Mouse (Mus musculus) midbrain, embryonic 13.5 days (tissue): ENCODE data around the gene Smurf1. TPM values are rescaled to one million over a fixed set of nuclear protein-coding genes. Genes with fewer than 3 reads are reported as not detected.

Experiments
- ATAC-seq: fragments of 200-750 bp; cut with Nextera tagmentation; 2 replicates; pipeline ENCODE4 v1.8.0; 2017; ENCODE audit warnings: mild to moderate bottlenecking, moderate TSS enrichment, moderate library complexity
- H3K27ac ChIP-seq: fragments of 300-500 bp; sonication (generic); 2 replicates; pipeline ENCODE4 v1.5.1; 2015; ENCODE audit warnings: inconsistent platforms, mild to moderate bottlenecking, moderate library complexity
- H3K27me3 ChIP-seq: fragments of 300-500 bp; sonication (generic); 2 replicates; pipeline ENCODE4 v1.6.1; 2015; ENCODE audit warnings: mild to moderate bottlenecking, inconsistent platforms
- H3K36me3 ChIP-seq: fragments of 300-500 bp; sonication (generic); 2 replicates; pipeline ENCODE4 v1.6.1; 2015; ENCODE audit warnings: mild to moderate bottlenecking, inconsistent platforms
- H3K4me1 ChIP-seq: fragments of 300-500 bp; sonication (generic); replicated peaks from 2 replicates; pipeline ENCODE4 v1.6.1; 2015; ENCODE audit warnings: inconsistent platforms
- H3K4me2 ChIP-seq: fragments of 300-500 bp; sonication (generic); replicated peaks from 2 replicates; pipeline ENCODE4 v1.6.1; 2015; ENCODE audit warnings: moderate library complexity, mild to moderate bottlenecking, inconsistent platforms
- H3K4me3 ChIP-seq: fragments of 300-500 bp; sonication (generic); replicated peaks from 2 replicates; pipeline ENCODE4 v1.5.1; 2015; ENCODE audit warnings: mild to moderate bottlenecking, inconsistent platforms
- H3K9ac ChIP-seq: fragments of 300-500 bp; sonication (generic); replicated peaks from 2 replicates; pipeline ENCODE4 v1.6.1; 2015; ENCODE audit warnings: mild to moderate bottlenecking, inconsistent platforms
- H3K9me3 ChIP-seq: fragments of 300-500 bp; sonication (generic); 2 replicates; pipeline ENCODE4 v1.6.1; 2016; ENCODE audit warnings: mild to moderate bottlenecking, inconsistent platforms
- WGBS: fragments of 180-500 bp; shearing (Covaris S2); methylation state at CpG from one replicate; pipeline ENCODE4 v1.1.7; 2015; 5-methylcytosine and 5-hydroxymethylcytosine counted together
- polyA plus RNA-seq: library from polyadenylated mRNA; unstranded; fragments of >200 nt; fragmentation: Nextera tagmentation; extraction: Ambion mirVana; gene quantifications from 2 replicates; pipeline ENCODE4 v1.2.1, GENCODE M21; 2015

Smurf1 gene
- polyA plus RNA-seq, 1 experiment from 2014 or later = 32.2 TPM

DNA sequence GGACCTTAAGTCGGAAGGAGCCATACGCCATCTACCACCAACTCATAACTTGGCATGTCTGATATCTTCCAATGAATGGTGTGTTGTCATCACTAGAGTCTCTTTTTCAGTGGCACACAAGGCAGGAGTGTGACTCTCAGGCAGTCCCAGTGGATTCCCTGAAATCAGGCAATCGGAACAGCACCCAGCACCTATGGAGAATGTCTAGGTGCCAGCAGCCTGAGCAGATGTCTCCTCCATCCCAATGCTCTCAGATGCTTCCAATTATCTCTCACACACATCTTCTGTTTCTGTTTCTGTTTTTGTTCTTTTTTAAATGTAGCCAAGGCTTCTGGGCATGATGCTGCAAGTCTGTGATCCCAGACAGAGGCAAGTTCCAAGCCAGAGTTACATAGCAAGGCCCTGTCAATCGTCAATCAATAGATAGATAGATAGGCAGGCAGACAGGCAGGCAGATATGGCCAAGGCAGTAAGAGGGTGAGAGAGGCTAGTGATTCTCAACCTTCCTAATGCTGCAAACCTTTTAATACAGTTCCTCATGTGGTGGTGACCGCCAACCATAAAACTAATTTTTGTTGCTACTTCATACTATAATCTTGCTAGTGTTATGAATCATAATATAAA, 15.1 kb downstream of the Smurf1 start:
- Histone ChIP-seq H3K4me2 (no peak overlapping the region), H3K36me3 (no peaks in the 10 kb centered on the region), H3K4me1 (peaks cover 33% of the 10 kb centered on the region), H3K9me3 (no peaks in the 10 kb centered on the region), H3K9ac (no peak overlapping the region), H3K27ac (no peak overlapping the region), H3K4me3 (no peak overlapping the region), H3K27me3 (no peaks in the 10 kb centered on the region)
- 95% methylated on average over 5 of the region's 5 CpGs for WGBS
- ATAC-seq = no peak

DNA sequence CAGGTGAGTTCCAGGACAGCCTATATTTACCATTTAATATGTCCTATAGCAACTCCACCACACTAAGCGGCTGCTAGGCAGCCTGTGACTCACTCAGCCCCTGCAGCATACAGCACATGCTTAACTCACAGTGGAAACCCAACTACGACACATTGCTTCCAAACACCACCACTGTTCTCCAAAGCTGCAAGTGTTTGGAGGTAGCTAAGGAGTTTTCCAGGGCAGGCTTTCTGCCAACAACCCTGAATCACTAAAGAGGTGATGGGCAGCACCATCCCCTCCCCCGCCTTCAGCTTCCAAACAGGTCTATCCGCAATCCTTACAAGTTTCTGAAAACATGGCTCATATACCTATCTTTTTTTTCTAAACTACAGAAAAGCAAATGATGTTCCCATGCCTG, 15.8 kb downstream of the Smurf1 start:
- Histone ChIP-seq H3K36me3 (no peaks in the 10 kb centered on the region), H3K27me3 (no peaks in the 10 kb centered on the region), H3K4me1 (peaks cover 30% of the 10 kb centered on the region), H3K9ac (no peak overlapping the region), H3K27ac (no peak overlapping the region), H3K4me3 (no peak overlapping the region), H3K4me2 (no peak overlapping the region), H3K9me3 (no peaks in the 10 kb centered on the region)
- no peak for ATAC-seq
- WGBS = 90% methylated on average over 4 of the region's 4 CpGs

DNA sequence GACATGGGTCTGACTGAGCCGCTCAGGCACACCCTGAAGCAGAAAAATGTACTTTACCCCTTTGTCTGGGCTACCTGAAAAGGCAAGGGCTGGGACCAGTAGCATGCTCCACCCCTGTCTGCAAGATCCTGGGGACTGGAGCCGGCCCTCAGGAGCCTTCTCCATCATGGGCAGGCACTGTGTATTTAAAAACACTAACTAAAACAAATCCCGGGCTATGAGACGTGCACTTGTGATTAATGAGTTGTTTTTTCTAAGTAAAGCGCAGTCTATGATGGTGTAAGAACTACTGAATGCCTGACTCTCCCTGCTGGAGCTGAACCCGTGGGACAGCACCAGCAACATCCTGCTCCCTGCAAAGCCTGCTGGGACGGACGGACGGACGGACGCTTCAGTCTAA, 17.2 kb downstream of the Smurf1 start:
- Histone ChIP-seq H3K4me1 (peaks cover 28% of the 10 kb centered on the region), H3K27me3 (no peaks in the 10 kb centered on the region), H3K4me2 (no peak overlapping the region), H3K9ac (no peak overlapping the region), H3K27ac (no peak overlapping the region), H3K9me3 (no peaks in the 10 kb centered on the region), H3K4me3 (no peak overlapping the region), H3K36me3 (no peaks in the 10 kb centered on the region)
- WGBS = 85% methylated on average over 11 of the region's 11 CpGs
- no peak for ATAC-seq

DNA sequence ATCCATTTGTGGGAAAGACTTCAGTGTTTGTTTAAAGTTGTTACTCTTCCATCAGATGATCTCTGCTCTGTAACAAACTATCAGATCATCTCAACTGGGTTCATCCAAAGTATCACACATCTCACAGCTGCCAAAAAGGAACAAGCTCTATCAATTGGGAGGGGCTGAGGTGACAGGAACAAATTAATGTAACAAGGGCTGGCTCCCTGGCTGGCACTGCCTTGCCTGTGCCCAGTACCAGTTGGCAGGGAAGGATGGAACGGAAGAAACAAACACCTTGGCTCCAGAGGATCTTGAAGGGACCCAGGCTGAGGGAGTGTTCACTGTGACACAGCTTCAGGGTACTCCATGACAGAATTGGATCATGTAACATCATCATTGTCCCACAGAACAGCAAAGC, 17.6 kb downstream of the Smurf1 start:
- Histone ChIP-seq H3K9me3 (no peaks in the 10 kb centered on the region), H3K9ac (no peak overlapping the region), H3K27ac (no peak overlapping the region), H3K4me1 (peaks cover 28% of the 10 kb centered on the region), H3K27me3 (no peaks in the 10 kb centered on the region), H3K4me2 (no peak overlapping the region), H3K36me3 (no peaks in the 10 kb centered on the region), H3K4me3 (no peak overlapping the region)
- WGBS = 89% methylated on average over 1 of the region's 1 CpGs
- ATAC-seq = no peak

DNA sequence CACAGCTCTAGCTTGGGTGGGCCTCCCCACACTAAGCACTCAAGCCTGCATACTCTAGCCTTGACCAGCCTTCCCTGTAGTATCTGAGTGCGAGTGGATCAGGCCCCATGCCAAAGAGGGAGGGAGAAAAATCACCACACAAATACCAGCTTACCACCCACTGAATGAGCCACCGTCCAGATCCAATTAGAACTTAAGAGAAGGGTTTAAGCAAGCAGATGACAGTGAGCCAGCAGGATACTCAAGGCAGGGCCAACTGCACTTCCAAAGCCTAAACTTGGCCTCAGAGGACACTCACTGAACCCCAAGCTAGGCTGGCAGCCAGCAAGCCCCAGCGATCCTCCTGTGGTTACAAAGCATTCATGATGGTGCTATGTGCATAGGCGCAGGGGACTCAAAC, 19.6 kb downstream of the Smurf1 start:
- Histone ChIP-seq H3K4me1 (peaks cover 35% of the 10 kb centered on the region), H3K27me3 (no peaks in the 10 kb centered on the region), H3K27ac (no peak overlapping the region), H3K4me2 (no peak overlapping the region), H3K9me3 (no peaks in the 10 kb centered on the region), H3K36me3 (no peaks in the 10 kb centered on the region), H3K4me3 (no peak overlapping the region), H3K9ac (no peak overlapping the region)
- 0 out of 2 replicates have a peak, but pooled peaks have one; percentile 29 for ATAC-seq
- WGBS = 62% methylated on average over 4 of the region's 4 CpGs

DNA sequence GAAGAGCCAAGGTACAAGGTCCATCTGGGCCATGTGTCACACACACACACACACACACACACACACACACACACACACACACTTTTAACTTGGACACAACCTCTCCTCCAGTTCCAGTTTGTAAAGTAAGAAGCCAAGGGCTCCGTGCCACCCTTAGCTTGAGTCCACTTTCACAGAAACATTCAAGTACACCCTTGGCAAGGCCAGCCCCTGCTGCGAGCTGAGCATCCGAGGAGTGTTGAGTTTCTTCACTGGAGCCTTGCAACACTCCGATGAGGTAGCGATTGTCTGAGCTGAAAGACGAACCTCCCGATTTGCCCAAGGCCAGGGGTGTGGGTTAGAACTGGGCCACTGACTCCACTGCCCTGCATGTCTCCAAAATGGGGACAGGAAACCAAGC, 20.7 kb downstream of the Smurf1 start:
- Histone ChIP-seq H3K4me2 (no peak overlapping the region), H3K9ac (no peak overlapping the region), H3K27ac (no peak overlapping the region), H3K4me3 (no peak overlapping the region), H3K9me3 (no peaks in the 10 kb centered on the region), H3K4me1 (peaks cover 44% of the 10 kb centered on the region), H3K27me3 (no peaks in the 10 kb centered on the region), H3K36me3 (no peaks in the 10 kb centered on the region)
- ATAC-seq = no peak
- 89% methylated on average over 7 of the region's 7 CpGs for WGBS

DNA sequence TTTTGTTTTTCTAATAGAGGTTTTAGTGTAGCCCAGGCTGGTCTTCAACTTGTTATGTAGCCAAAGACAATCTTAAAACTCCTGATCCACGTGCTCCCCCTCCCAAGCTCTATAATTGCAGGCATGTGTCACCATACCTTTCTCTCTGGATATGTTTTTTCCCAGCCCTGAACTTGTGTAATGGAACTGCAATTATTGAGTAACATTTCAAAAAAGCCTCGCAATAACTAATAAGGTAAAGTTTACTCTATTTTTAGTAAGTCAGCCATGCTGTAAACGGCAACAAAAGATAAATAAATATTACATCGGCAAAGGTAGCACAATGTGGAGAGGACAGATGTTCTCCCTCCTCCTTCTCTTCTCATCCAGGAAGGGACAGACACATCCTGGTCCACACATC, 21.3 kb downstream of the Smurf1 start:
- H3K4me2 ChIP-seq = no peak overlapping the region
- H3K9ac ChIP-seq = no peak overlapping the region
- no peak for ATAC-seq
- no peaks in the 10 kb centered on the region for H3K36me3 ChIP-seq
- H3K27me3 ChIP-seq = no peaks in the 10 kb centered on the region
- peaks cover 42% of the 10 kb centered on the region for H3K4me1 ChIP-seq
- no peak overlapping the region for H3K27ac ChIP-seq
- WGBS = 93% methylated on average over 4 of the region's 4 CpGs
- H3K4me3 ChIP-seq = no peak overlapping the region
- no peaks in the 10 kb centered on the region for H3K9me3 ChIP-seq

DNA sequence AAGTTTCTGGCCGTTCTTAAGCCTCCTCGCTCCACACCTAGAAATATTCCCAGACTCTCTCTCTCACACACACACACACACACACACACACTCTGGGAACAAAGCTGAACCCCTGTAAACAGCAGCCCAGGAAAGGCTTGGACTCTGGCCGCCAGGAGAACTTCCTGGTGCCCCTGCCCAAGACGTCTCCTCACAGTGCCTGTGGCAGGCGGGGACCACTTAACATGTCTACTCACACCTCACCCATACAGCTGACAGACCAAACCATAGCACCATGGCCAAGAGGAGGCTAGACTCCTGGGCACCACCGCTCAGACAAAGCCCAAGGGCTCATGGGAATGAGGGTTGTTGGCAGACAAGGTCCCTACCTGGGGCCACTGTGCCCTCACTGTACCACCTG, 22.3 kb downstream of the Smurf1 start:
- no peaks in the 10 kb centered on the region for H3K36me3 ChIP-seq
- no peaks in the 10 kb centered on the region for H3K9me3 ChIP-seq
- no peak for ATAC-seq
- 89% methylated on average over 6 of the region's 6 CpGs for WGBS
- no peak overlapping the region for H3K4me3 ChIP-seq
- H3K27me3 ChIP-seq = no peaks in the 10 kb centered on the region
- H3K4me2 ChIP-seq = no peak overlapping the region
- H3K4me1 ChIP-seq = peaks cover 34% of the 10 kb centered on the region
- no peak overlapping the region for H3K9ac ChIP-seq
- H3K27ac ChIP-seq = no peak overlapping the region

DNA sequence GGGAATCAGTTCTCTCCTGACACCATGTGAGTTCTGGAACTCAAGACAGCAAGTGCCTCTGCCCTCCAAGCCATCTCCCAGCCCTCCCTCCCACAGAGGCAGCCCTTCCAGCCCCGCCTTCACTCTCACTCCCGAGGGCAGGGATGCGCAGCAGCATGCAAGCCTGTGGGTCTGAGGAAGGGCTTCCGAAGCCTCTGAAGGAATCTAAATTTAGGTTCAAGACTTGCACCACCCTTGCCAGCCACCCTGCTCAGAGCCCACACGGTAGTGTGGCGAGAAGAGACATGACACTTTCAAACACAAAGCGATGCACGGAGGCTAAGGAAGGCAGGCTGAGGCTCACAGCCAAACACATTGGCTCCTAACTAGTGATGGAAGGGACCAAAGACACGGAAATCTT, 23.2 kb downstream of the Smurf1 start:
- no peak overlapping the region for H3K4me3 ChIP-seq
- H3K9ac ChIP-seq = no peak overlapping the region
- no peaks in the 10 kb centered on the region for H3K9me3 ChIP-seq
- no peak overlapping the region for H3K27ac ChIP-seq
- H3K36me3 ChIP-seq = no peaks in the 10 kb centered on the region
- ATAC-seq = no peak
- peaks cover 30% of the 10 kb centered on the region for H3K4me1 ChIP-seq
- H3K4me2 ChIP-seq = no peak overlapping the region
- WGBS = 79% methylated on average over 9 of the region's 9 CpGs
- H3K27me3 ChIP-seq = no peaks in the 10 kb centered on the region

DNA sequence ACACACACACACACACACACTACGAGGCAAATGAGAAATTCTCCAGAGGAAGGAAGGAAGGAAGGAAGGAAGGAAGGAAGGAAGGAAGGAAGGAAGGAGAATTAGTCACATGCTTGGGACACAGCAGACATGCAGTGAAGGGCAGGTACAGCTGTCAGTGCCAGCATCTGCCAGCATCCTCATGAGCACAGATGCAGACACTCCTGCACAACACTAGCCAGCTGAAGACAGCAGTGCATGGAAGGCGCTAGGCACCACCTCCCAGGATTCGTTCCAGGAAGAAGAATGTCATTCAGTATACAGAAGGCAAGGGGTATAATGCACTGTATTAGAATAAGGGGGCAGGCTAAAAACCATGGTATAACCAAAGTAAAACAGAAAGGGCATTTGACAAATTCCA, 24.7 kb downstream of the Smurf1 start:
- peaks cover 35% of the 10 kb centered on the region for H3K4me1 ChIP-seq
- WGBS = 59% methylated on average over 3 of the region's 3 CpGs
- H3K27ac ChIP-seq = peak overlapping the region; percentile 27
- no peaks in the 10 kb centered on the region for H3K36me3 ChIP-seq
- peak; percentile 74 for ATAC-seq
- no peaks in the 10 kb centered on the region for H3K27me3 ChIP-seq
- H3K4me2 ChIP-seq = no peak overlapping the region
- H3K9me3 ChIP-seq = no peaks in the 10 kb centered on the region
- no peak overlapping the region for H3K9ac ChIP-seq
- no peak overlapping the region for H3K4me3 ChIP-seq

DNA sequence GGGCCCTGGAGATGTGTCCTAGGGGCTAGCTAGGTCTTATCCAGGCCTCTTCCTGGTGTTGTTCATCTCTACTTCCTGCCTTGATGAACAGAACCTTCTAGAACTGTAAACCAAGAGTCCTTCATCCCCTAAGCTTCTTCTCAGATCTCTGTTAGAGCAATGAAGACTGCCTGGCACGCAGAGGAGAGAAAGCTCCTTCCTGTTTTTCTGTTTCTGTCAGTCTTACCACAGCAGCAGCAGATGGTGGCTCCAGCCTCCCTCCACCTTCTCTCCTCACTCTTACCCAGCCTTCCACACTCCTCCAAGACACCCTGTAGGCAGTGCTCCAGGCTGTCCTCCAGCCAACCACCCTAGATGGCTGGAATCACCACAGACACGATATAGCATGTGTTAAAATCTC, 28.3 kb downstream of the Smurf1 start:
- Histone ChIP-seq H3K27me3 (no peaks in the 10 kb centered on the region), H3K4me2 (no peak overlapping the region), H3K4me3 (no peak overlapping the region), H3K27ac (no peak overlapping the region), H3K4me1 (peaks cover 45% of the 10 kb centered on the region), H3K9ac (no peak overlapping the region), H3K36me3 (no peaks in the 10 kb centered on the region), H3K9me3 (no peaks in the 10 kb centered on the region)
- 90% methylated on average over 2 of the region's 2 CpGs for WGBS
- ATAC-seq = no peak

DNA sequence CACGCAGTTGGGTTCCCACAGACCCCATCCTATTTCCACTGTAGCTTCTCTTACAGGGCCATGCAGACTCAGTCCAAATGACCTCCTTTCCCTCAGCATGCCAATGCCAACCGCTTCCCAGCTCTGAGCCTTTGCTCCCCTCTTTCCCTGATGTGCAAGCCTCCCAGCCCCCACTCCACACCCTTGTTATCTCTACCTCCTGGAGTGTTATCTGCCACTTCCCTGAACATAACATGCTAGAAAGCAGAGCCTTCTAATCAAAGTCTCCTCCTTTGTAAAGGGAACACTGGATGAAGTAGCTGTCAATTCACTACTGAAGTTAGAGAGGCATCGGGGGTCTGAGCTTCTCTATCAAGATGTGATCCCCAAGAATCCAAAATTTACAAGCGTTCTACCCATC, 32.2 kb downstream of the Smurf1 start:
- Histone ChIP-seq H3K27me3 (no peaks in the 10 kb centered on the region), H3K27ac (no peak overlapping the region), H3K9ac (no peak overlapping the region), H3K4me1 (peaks cover 34% of the 10 kb centered on the region), H3K4me2 (no peak overlapping the region), H3K9me3 (no peaks in the 10 kb centered on the region), H3K36me3 (no peaks in the 10 kb centered on the region), H3K4me3 (no peak overlapping the region)
- WGBS = 80% methylated on average over 4 of the region's 4 CpGs
- ATAC-seq = no peak

DNA sequence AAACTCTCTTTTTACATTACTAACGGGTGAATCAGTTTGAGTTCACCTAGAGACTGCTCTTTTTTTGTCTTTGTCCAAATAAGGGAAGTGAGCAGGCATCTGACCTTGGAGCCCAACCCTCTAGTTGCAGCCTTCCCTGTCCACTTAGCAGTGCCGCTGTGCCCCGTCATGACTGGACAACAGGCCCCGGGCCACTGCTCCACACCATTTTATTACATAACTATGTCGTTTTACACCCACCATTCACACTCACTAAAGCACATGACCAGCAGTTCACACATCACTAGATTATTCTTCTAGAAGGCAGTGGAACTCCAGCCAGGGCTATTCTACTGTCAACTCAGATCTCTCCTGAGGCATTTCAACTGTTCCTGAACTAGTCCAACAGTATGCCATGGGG, 33.8 kb downstream of the Smurf1 start:
- Histone ChIP-seq H3K27me3 (no peaks in the 10 kb centered on the region), H3K4me1 (peaks cover 32% of the 10 kb centered on the region), H3K4me3 (no peak overlapping the region), H3K9me3 (no peaks in the 10 kb centered on the region), H3K4me2 (no peak overlapping the region), H3K27ac (no peak overlapping the region), H3K36me3 (no peaks in the 10 kb centered on the region), H3K9ac (no peak overlapping the region)
- no peak for ATAC-seq
- WGBS = 92% methylated on average over 5 of the region's 5 CpGs
